Mouse (Mus musculus): ENCODE data around the gene Olfr1061. TPM values are rescaled to one million over a fixed set of nuclear protein-coding genes. Genes with fewer than 3 reads are reported as not detected.
"Not testable (repeated sequence)": the region's sequence is repeated elsewhere in the genome, so short reads cannot be mapped to it uniquely, and the experiment has no call there.

The Olfr1061 gene
- total RNA-seq (2022): not detected

GRCm38 (mm10) chr2:86413950-86414349 lies at the start of gene Olfr1061:
Gene Olfr1061, minus strand, starts transcription at chr2:86414050.
- DNase-seq (ENCODE audit: low spot score in 2 of 2): no peak

DNA sequence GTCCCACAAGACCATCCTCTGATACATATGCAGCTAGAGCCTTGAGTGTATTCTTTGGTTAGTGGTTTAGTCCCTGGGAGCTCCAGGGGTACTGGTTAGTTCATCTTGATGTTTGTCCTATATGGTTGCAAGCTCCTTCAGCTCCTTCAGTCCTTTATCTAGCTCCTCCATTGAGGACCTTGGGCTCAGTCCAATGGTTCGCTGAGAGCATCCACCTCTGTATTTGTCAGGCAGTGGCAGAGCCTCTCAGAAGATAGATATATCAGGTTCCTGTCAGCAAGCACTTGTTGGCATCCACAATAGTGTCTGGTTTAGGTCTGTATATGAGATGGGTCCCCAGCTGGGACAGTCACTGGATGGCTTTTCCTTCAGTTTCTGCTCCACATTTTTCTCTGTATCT lies 46.6 kb upstream of the Olfr1061 start:
- DNase-seq (ENCODE audit: low spot score in 2 of 2): no peak

DNA sequence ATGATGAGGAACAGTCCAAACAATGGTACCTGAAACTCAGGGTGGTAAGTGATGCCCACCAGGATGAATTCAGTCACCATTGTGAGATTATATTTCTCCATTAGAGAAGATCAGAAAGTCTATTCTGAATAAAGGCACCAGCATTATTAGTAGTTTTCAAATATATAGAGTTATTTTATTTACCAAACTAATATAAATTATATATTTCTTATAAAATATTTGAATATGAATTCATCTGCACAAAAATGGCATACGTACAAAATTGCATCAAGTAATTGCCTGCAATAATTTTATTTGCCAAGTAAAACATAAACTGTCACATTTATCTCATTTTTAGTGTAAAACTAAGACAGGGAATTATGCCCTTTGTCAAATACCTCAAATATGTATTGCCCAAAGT lies 42.3 kb upstream of the Olfr1061 start, which contains the start of gene Olfr1066:
Gene Olfr1066, minus strand, starts transcription at position 101 of the 400 bp plus-strand sequence.
- DNase-seq (ENCODE audit: low spot score in 2 of 2): no peak

GRCm38 (mm10) chr2:86450491-86450890 lies 36.6 kb upstream of the Olfr1061 start, which contains the start of gene Olfr1065:
Gene Olfr1065, minus strand, starts transcription at chr2:86450591.
- not testable (repeated sequence) for DNase-seq (ENCODE audit: low spot score in 2 of 2)

GRCm38 (mm10) chr2:86442101-86442500 lies 28.3 kb upstream of the Olfr1061 start:
- not testable (repeated sequence) for DNase-seq (ENCODE audit: low spot score in 2 of 2)

DNA sequence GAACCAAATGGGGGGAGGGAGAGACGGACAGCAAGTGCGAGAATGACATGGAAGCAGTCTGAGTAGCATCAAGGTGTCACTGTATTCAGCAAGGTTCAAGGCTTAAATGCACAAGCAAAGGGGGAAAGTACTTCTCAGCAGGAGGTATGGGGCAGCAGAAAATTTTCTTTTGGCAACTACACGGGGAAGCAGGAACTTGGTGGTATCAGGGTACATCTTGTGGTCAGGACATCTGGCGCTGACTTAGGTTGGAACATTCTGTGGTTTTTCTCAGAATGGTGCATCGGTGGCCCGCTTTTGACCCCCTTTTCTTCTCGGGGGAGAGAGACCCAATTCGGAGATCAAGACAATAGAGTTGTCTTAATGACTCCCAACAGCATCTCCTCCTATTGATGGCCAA lies 14.7 kb upstream of the Olfr1061 start:
- not testable (repeated sequence) for DNase-seq (ENCODE audit: low spot score in 2 of 2)

GRCm38 (mm10) chr2:86426649-86427048 lies 12.8 kb upstream of the Olfr1061 start, which contains the start of gene Olfr1062:
Gene Olfr1062, minus strand, starts transcription at chr2:86426749.
- DNase-seq (ENCODE audit: low spot score in 2 of 2): not testable (repeated sequence)

DNA sequence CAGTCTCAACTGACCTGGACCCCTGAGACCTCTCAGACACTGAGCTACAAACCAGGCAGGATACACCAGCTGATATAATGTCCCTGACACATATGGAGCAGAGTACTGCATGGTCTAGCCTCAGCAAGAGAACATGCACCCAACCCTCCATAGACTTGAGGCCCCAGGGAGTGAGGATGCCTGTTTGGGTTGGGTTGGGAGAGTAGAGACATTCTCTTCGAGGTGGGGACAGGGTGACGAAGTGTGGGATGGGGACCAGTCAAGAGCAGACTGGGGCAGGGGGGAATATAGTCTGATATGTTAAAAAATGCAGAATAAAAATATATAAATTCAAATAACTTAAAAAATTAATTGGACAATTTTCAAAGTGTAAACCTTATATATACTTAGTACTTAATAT lies 18.7 kb downstream of the Olfr1061 start:
- no peak for DNase-seq (ENCODE audit: low spot score in 2 of 2)

- DNase-seq (ENCODE audit: low spot score in 2 of 2): not testable (repeated sequence)
These were observed 25.4 kb downstream of the Olfr1061 start, which contains the start of gene Olfr1058 for GRCm38 (mm10) chr2:86388461-86388860. Gene Olfr1058, minus strand, starts transcription at chr2:86388561.

DNA sequence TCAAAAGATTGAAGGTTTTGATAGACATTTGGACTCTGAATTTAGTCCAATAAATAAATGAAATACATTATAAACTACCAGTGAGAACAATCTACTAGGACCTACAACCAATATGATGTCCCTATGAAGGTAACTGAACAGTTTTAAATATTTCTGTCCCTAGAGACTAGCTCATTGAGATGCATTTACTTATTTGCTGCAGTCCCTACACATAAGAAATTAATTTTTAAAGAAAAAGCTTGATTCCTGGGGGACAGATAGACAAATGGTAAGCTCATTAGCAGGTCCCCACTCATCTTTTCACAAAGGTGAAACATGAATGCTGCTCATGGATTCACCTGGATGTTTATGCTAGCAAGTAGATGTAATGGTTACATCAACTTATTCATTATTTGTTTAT lies 35.6 kb downstream of the Olfr1061 start, which contains the start of gene Olfr1057:
Gene Olfr1057, minus strand, starts transcription at position 101 of the 400 bp plus-strand sequence.
- no peak for DNase-seq (ENCODE audit: low spot score in 2 of 2)

- DNase-seq (ENCODE audit: low spot score in 2 of 2): not testable (repeated sequence)
These were observed 47.5 kb downstream of the Olfr1061 start for GRCm38 (mm10) chr2:86366342-86366741.

Other genes starting within 250 kb of the Olfr1061 start
- gene Olfr1043, start 246.5 kb downstream of the Olfr1061 start, total RNA-seq (2022): not detected
- gene Olfr1044, start 236.2 kb downstream of the Olfr1061 start, total RNA-seq (2022): not detected
- not detected for gene Olfr52, start 228.4 kb downstream of the Olfr1061 start, total RNA-seq (2022)
- gene Olfr1045, start 211.0 kb downstream of the Olfr1061 start, total RNA-seq (2022): not detected
- not detected for gene Olfr1046, start 194.7 kb downstream of the Olfr1061 start, total RNA-seq (2022)
- not detected for gene Olfr1047, start 182.6 kb downstream of the Olfr1061 start, total RNA-seq (2022)
- not detected for gene Olfr1048, start 173.8 kb downstream of the Olfr1061 start, total RNA-seq (2022)
- gene Olfr1049, start 155.7 kb downstream of the Olfr1061 start, total RNA-seq (2022): not detected
- not detected for gene Olfr1051, start 135.0 kb downstream of the Olfr1061 start, total RNA-seq (2022)
- not detected for gene Olfr1052, start 121.6 kb downstream of the Olfr1061 start, total RNA-seq (2022)
- gene Olfr1053, start 98.8 kb downstream of the Olfr1061 start, total RNA-seq (2022): not detected
- gene Olfr1054, start 78.6 kb downstream of the Olfr1061 start, total RNA-seq (2022): not detected
- not detected for gene Olfr1055, start 63.8 kb downstream of the Olfr1061 start, total RNA-seq (2022)
- not detected for gene Olfr1056, start 51.6 kb downstream of the Olfr1061 start, total RNA-seq (2022)
- not detected for gene Olfr1057, start 35.7 kb downstream of the Olfr1061 start, total RNA-seq (2022)
- not detected for gene Olfr1058, start 25.5 kb downstream of the Olfr1061 start, total RNA-seq (2022)
- not detected for gene Olfr1062, start 12.7 kb upstream of the Olfr1061 start, total RNA-seq (2022)
- gene Olfr1065, start 36.5 kb upstream of the Olfr1061 start, total RNA-seq (2022): not detected
- gene Olfr1066, start 42.2 kb upstream of the Olfr1061 start, total RNA-seq (2022): not detected
- not detected for gene Olfr228, start 73.3 kb upstream of the Olfr1061 start, total RNA-seq (2022)
- not detected for gene Olfr1076, start 94.4 kb upstream of the Olfr1061 start, total RNA-seq (2022)
- gene Olfr1079, start 128.4 kb upstream of the Olfr1061 start, total RNA-seq (2022): not detected
- gene Olfr1080, start 144.2 kb upstream of the Olfr1061 start, total RNA-seq (2022): not detected
- not detected for gene Olfr1082, start 184.9 kb upstream of the Olfr1061 start, total RNA-seq (2022)
- not detected for gene Olfr1084, start 225.7 kb upstream of the Olfr1061 start, total RNA-seq (2022)
- gene Olfr1085, start 248.0 kb upstream of the Olfr1061 start, total RNA-seq (2022): not detected

All from layer of hippocampus, adult 8-10 months (tissue).